Mouse (Mus musculus): Measurements from ENCODE around the gene Vps11.

- peak; percentile 32; the same call in 1 of the 2 replicates for TF ChIP-seq CTCF (IDR thresholded peaks at IDR 0.05)
- TF ChIP-seq EP300 (IDR thresholded peaks at IDR 0.05): no peak
Measured at GRCm38 (mm10) chr9:44338574-44338973, 22.9 kb downstream of the Vps11 start.

Measured in lung, postnatal 0 days (tissue).